Mouse (Mus musculus) mature B cell (primary cell): Measurements from ENCODE around the gene Zfp975.
"Not testable (repeated sequence)": the region's sequence is repeated elsewhere in the genome, so short reads cannot be mapped to it uniquely, and the experiment has no call there.

Source experiments
- in situ Hi-C: fragments of 300-500 bp; cut with MboI; formaldehyde crosslinking; loops from 2 replicates; pipeline ENCODE4 v1.14.3; 2019

Gene Zfp975

DNA sequence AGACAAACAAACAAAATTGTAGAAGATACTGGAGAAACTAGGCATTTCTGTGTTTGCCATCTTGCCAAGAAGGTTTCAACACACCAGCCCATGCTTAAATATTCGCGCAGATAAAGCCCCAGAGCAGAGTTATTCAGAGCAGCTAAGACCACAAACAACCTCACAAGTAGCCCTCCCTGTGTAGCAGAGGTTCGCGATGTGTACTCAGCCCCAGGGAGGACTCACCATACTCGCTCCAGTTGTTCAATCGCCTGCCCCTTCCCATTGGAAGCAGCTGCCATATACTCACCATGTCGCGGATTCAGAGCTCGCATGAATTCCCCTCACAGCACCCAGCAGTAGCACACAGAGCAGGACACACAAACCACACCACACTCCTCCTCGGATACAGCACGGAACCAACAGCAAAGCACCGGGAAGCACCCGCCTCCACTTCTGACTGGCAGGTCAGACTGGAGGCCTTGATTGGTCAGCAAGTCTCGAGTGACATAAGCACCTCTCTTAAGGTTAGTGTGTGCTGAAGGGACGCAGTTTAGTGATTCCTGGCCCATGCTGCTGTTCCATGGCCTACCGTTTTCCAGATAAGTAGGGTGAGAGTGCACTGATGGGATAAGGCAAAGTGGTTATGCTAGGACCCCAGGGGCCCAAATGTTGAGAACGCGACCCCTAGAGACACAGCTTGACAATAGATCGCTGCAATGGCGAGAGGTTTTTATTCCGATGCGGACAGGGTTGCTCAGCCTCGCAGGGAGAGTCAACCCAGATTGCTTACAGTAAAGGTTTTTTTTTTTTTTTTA is at the start of gene Zfp975:
Gene Zfp975, minus strand, starts transcription at position 381 of the 797 bp plus-strand sequence.
- in situ Hi-C loops, result not testable (repeated sequence)

DNA sequence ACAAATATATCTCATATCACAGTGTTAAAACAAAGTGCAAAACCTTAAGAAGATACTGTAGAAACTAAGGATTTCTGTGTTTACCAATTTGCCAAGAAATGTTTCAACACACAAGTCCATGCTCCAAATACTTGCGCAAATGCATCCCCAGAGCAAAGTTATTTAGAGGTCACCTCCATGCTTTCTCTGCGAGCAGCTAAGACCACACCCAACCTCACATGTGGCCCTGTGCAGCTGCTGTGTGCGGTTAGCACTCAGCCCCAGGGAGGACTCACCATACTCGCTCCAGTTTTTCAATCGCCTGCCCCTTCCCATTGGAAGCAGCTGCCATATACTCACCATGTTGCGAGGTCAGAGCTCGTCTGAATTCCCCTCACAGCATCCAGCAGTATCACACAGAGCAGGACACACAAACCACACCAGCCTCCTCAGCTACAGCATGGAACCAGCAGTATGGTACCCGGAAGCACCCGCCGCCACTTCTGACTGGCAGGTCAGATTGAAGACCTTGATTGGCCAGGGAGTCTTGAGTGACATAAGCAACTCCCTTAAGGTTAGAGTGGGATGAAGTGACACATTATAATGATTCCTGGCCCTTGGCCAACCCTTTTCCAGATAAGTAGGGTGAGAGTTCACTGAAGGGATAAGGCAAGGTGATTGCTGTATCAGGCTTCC is 46.1 kb upstream of the Zfp975 start:
- in situ Hi-C loops, result no loop called here

DNA sequence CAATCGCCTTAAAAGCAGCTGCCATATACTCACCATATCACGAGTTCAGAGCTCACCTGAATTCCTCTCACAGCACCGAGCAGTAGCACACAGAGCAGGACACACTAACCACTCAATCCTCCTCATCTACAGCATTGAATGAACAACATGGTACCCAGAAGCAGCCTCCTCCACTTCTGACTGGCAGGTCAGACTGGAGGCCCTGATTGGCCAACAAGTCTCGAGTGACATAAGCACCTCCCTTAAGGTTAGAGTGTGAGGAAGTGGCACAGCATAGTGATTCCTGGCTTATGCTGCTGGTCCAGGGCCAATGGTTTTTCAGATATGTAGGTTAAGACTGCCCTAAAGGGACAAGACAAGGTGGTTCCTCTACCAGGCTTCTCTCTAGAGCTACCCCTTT is 34.4 kb upstream of the Zfp975 start, which contains the start of gene Gm17067:
Gene Gm17067, minus strand, starts transcription at position 101 of the 400 bp plus-strand sequence.
- in situ Hi-C loops, result not testable (repeated sequence)

DNA sequence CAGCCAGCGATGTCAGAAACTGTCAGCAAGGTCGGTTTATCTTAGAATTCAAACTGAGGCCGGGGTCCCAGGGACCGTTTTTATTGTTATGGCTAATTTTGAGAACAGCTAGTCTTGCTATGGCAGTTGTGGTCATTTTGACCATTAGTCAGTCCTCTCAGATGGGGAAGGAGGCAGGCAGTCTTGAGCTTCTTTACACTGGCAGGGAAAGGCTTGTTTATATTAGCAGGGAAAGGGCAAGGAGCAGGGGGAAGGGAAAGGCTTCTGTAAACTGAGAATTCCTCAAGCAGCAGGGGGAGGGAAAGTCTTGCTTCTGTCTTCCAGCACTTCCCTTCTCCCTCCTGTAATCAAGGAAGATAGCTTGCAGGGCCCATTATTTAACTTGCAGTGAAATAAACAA is 709 bp upstream of the Zfp975 start:
- in situ Hi-C loops, result not testable (repeated sequence)

DNA sequence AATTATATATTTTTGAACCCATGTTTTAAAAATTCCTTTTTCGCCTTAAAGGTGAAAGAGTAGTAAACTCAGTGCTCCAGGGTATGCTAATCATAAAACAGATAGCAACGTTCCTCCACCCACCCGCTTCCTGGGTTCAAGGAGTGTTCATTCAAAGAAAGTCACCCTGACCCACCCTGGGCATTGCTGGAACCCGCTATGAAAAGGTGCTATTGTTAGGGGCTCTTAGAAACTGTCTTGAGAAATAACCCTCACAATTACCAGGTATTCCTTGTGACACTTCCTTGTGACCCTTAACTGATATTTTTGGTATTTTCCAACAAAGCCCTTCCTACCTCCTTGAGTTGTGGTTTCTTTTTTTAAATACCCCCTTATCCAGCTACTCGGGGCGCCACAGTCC is 12.5 kb downstream of the Zfp975 start:
- in situ Hi-C loops, result not testable (repeated sequence)

DNA sequence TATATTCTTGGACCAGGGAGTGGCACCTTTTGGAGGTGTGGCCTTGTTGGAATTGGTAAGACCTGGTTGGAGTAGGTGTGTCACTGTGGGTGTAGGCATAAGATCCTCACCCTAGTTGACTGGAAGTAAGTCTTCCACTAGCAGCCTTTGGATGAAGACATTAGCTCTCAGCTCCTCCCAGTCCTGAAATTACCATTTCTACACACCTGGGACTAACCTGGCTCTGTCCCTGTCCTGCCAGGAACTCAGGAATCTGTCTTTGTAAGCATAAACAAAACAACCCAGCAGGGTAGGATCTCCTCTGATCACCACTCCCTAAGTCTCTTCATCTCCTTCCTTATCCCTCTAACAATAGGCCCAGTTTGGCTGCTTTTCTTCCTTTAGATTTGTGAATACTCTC is 12.9 kb downstream of the Zfp975 start:
- in situ Hi-C loops, result not testable (repeated sequence)

DNA sequence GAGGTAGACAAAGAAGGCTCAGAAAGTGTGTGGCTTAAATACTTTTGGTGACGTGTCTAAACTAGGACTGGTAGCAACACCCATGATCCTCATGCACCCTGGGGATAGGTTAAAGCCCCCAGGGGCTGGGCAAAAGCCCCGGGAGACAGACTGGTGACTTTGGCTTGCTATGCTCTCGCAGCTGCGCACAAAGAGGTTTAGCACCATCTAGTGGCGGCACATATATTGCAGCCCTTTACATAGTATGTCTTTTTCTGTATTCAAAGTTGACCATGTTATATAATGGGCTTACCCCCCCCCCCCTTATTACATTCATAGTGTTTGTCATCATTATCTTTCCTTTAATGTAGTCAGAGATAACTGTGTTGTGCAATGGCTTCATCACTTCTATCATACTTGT is 32.4 kb downstream of the Zfp975 start:
- in situ Hi-C loops, result not testable (repeated sequence)

DNA sequence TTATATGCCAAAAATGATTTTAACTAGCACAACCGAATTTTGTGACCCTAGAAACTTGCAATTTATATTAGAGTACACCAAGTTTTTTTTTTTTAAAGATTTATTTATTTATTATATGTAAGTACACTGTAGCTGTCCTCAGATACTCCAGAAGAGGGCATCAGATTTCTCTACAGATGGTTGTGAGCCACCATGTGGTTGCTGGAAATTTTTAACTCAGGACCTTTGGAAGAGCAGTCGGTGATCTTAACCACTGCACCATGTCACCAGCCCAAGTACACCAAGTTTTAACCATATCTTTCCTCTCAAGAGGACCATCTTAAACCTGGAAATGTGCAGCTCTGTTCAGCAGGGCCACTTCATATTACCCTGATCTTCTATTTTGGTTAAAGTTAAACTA is 37.3 kb downstream of the Zfp975 start:
- in situ Hi-C loops, result not testable (repeated sequence)

DNA sequence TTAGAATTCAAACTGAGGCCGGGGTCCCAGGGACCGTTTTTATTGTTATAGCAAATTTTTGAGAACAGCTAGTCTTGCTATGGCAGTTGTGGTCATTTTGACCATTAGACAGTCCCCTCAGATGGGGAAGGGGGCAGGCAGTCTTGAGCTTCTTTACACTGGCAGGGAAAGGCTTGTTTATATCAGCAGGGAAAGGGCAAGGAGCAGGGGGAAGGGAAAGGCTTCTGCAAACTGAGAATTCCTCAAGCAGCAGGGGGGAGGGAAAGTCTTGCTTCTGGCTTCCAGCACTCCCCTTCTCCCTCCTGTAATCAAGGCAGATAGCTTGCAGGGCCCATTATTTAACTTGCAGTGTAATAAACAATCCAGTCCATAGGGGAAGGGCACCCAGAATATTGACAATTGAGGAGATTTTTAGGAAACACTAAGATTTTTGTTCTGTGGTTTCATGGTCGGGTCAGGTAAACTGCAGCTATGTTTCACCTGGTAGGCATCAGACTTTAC is 49.4 kb downstream of the Zfp975 start:
- in situ Hi-C loops, result not testable (repeated sequence)

DNA sequence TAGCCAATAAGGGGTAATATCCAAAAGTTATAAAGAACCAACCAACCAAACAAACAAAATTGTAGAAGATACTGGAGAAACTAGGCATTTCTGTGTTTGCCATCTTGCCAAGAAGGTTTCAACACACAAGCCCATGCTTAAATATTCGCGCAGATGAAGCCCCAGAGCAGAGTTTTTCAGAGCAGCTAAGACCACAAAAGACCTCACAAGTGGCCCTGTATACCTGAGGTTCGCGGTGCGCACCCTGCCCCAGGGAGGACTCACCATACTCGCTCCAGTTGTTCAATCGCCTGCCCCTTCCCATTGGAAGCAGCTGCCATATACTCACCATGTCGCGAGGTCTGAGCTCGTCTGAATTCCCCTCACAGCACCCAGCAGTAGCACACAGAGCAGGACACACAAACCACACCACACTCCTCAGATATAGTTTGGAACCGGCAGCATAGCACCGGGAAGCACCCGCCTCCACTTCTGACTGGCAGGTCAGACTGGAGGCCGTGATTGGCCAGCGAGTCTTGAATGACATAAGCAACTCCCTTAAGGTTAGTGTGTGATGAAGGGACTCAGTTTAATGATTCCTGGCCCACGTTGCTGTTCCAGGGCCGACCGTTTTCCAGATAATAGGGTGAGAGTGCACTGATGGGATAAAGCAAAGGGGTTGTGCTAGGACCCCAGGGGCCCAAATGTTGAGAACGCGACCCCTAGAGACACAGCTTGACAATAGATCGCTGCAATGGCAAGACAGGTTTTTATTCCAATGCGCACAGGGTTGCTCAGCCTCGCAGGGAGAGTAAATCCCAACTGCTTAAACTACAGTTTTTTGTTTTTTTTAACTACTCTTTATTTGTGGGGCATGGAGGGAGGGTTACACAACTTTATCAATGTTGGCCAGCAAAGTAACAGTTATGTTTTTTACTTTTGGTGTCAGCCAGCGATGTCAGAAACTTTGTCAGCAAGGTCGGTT is 50.1 kb downstream of the Zfp975 start, which contains the start of gene Zfp976:
Gene Zfp976, minus strand, starts transcription at position 437 of the 964 bp plus-strand sequence.
- in situ Hi-C loops, result not testable (repeated sequence)

DNA sequence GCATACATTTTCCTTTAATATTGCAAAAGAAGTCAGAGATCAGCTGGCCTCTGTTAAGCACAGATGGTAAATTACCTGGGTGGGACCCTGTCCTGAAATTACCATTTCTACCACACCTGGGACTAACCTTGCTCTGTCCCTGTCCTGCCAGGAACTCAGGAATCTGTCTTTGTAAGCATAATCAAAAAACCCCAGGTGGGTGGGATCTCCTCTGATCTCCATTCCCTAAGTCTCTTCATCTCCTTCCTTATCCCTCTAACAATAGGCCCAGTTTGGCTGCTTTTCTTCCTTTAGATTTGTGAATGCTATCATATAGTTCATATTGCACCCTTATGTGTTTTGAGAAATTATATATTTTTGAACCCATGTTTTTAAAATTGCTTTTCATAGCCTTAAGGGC is 61.5 kb downstream of the Zfp975 start:
- in situ Hi-C loops, result not testable (repeated sequence)
